Mouse (Mus musculus) heart, adult 2 months (tissue): Measurements from ENCODE around the gene Rin2. TPM values are rescaled to one million over a fixed set of nuclear protein-coding genes. Genes with fewer than 3 reads are reported as not detected.

Experiments used
- DNase-seq, 2 experiments: peaks; one replicate each; pipeline ENCODE4 v3.0.0; 2021
- H3K27ac ChIP-seq: fragments of 200-600 bp; 2 replicates; pipeline ENCODE4 v1.8.1; 2022
- H3K27me3 ChIP-seq: fragments of 200-500 bp; 2 replicates; pipeline ENCODE4 v1.6.1; 2012; ENCODE audit warnings: mild to moderate bottlenecking, low read length, inconsistent platforms, mixed read lengths; ENCODE audit not compliant: control insufficient read depth, insufficient read depth
- H3K36me3 ChIP-seq: fragments of 200-500 bp; 2 replicates; pipeline ENCODE4 v1.6.1; 2012; ENCODE audit warnings: low read length, inconsistent platforms; ENCODE audit not compliant: control insufficient read depth, insufficient read depth
- H3K4me1 ChIP-seq: fragments of 200-500 bp; 2 replicates; pipeline ENCODE4 v1.6.1; 2011; ENCODE audit warnings: low read length; ENCODE audit not compliant: control insufficient read depth, insufficient read depth
- H3K4me3 ChIP-seq: fragments of 200-600 bp; 2 replicates; pipeline ENCODE4 v1.8.1; 2022
- H3K79me2 ChIP-seq: fragments of 200-500 bp; replicated peaks from 2 replicates; pipeline ENCODE4 v1.6.1; 2012; ENCODE audit warnings: mild to moderate bottlenecking, inconsistent platforms, low read length, moderate library complexity, mixed read lengths; ENCODE audit not compliant: control insufficient read depth, insufficient read depth
- H3K9ac ChIP-seq: fragments of 200-500 bp; 2 replicates; pipeline ENCODE4 v1.6.1; 2012; ENCODE audit warnings: low read depth, mild to moderate bottlenecking, control low read depth, inconsistent platforms, low read length, mixed read lengths
- CTCF ChIP-seq: fragments of 200-600 bp; IDR thresholded peaks from 2 replicates; pipeline ENCODE4 v1.8.1; 2022; ENCODE audit warnings: antibody characterized with exemption, mild to moderate bottlenecking, moderate library complexity
- EP300 ChIP-seq: fragments of 200-500 bp; IDR thresholded peaks from 2 replicates; pipeline ENCODE4 v1.6.1; 2011; ENCODE audit warnings: low read depth, low read length, control low read depth; ENCODE audit not compliant: insufficient read depth
- POLR2A ChIP-seq: fragments of 200-500 bp; IDR thresholded peaks from 2 replicates; pipeline ENCODE4 v1.6.1; 2011; ENCODE audit warnings: mild to moderate bottlenecking, low read depth, low read length, control low read depth; ENCODE audit not compliant: insufficient read depth
- WGBS: fragments of 180-500 bp; shearing (Covaris S2); methylation state at CpG from one replicate; pipeline ENCODE4 v1.1.7; 2018; 5-methylcytosine and 5-hydroxymethylcytosine counted together
- intact Hi-C: fragments of 180-260 bp; cut with DNase I; formaldehyde crosslinking; loops from one replicate; pipeline ENCODE4 v1.15.1; 2025
- polyA plus RNA-seq: library from polyadenylated mRNA; depleted of rRNA; stranded (reverse); fragments of >200 nt; gene quantifications from 2 replicates; pipeline ENCODE4 v1.2.3, GENCODE M21; 2012
- total RNA-seq, 2 experiments: library from RNA; stranded (reverse); gene quantifications; 2 replicates each; pipeline ENCODE4 v1.2.3; 2021

Gene Rin2
- total and polyA plus RNA-seq, 3 experiments = 9.0 to 20.2 (median 18.8) TPM

- H3K27me3 ChIP-seq = no peaks in the 10 kb centered on the region; the same call in 1 of the 2 replicates
- H3K27ac ChIP-seq = no peak overlapping the region
- no peak overlapping the region for H3K4me3 ChIP-seq
- H3K36me3 ChIP-seq = no peaks in the 10 kb centered on the region
- intact Hi-C loops = no loop called here
- WGBS = 82% methylated on average over 2 of the region's 2 CpGs
- H3K9ac ChIP-seq = no peak overlapping the region
- peaks cover 2% of the 10 kb centered on the region; the same call in 1 of the 2 replicates for H3K4me1 ChIP-seq
- TF ChIP-seq EP300 (no peak), POLR2A (no peak)
- H3K79me2 ChIP-seq = no peaks in the 10 kb centered on the region
- DNase-seq = no peak
Measured at GRCm38 (mm10) chr2:145680141-145680540, 5.1 kb downstream of the Rin2 start.

- H3K4me1 ChIP-seq = peaks cover 2% of the 10 kb centered on the region; the same call in 1 of the 2 replicates
- WGBS = 78% methylated on average over 9 of the region's 9 CpGs
- no peaks in the 10 kb centered on the region; the same call in 1 of the 2 replicates for H3K27me3 ChIP-seq
- TF ChIP-seq EP300 = no peak
- no peak for TF ChIP-seq POLR2A
- no peak for TF ChIP-seq CTCF
- no peak overlapping the region for H3K27ac ChIP-seq
- H3K36me3 ChIP-seq = no peaks in the 10 kb centered on the region
- H3K79me2 ChIP-seq = no peaks in the 10 kb centered on the region
- H3K9ac ChIP-seq = no peak overlapping the region
- no peak for DNase-seq
- intact Hi-C loops = no loop called here
- H3K4me3 ChIP-seq = no peak overlapping the region
Measured at GRCm38 (mm10) chr2:145680762-145681161, 5.7 kb downstream of the Rin2 start.

- intact Hi-C loops = no loop called here
- no peaks in the 10 kb centered on the region for H3K79me2 ChIP-seq
- no peak for DNase-seq
- no peaks in the 10 kb centered on the region for H3K4me1 ChIP-seq
- 82% methylated on average over 4 of the region's 4 CpGs for WGBS
- TF ChIP-seq POLR2A (no peak), EP300 (no peak), CTCF (no peak)
- H3K27ac ChIP-seq = no peak overlapping the region
- H3K4me3 ChIP-seq = no peak overlapping the region
- H3K27me3 ChIP-seq = no peaks in the 10 kb centered on the region; the same call in 1 of the 2 replicates
- H3K9ac ChIP-seq = no peak overlapping the region
- no peaks in the 10 kb centered on the region for H3K36me3 ChIP-seq
Measured at GRCm38 (mm10) chr2:145681626-145682025, 6.6 kb downstream of the Rin2 start.

GRCm38 (mm10) chr2:145682924-145683323 is 7.9 kb downstream of the Rin2 start:
- TF ChIP-seq CTCF = no peak
- TF ChIP-seq POLR2A = no peak
- TF ChIP-seq EP300 = no peak
- Histone ChIP-seq H3K79me2 (no peaks in the 10 kb centered on the region), H3K9ac (no peak overlapping the region), H3K27me3 (no peaks in the 10 kb centered on the region), H3K36me3 (no peaks in the 10 kb centered on the region), H3K27ac (no peak overlapping the region), H3K4me3 (no peak overlapping the region), H3K4me1 (no peaks in the 10 kb centered on the region)
- intact Hi-C loops = no loop called here
- WGBS = 61% methylated on average over 3 of the region's 3 CpGs
- no peak for DNase-seq

GRCm38 (mm10) chr2:145683536-145683935 is 8.5 kb downstream of the Rin2 start:
- DNase-seq = peak; percentile 32 to 46
- Histone ChIP-seq H3K4me3 (no peak overlapping the region), H3K9ac (no peak overlapping the region), H3K79me2 (no peaks in the 10 kb centered on the region), H3K27me3 (no peaks in the 10 kb centered on the region), H3K4me1 (no peaks in the 10 kb centered on the region), H3K27ac (no peak overlapping the region), H3K36me3 (no peaks in the 10 kb centered on the region)
- TF ChIP-seq EP300 = no peak
- no peak for TF ChIP-seq CTCF
- no peak for TF ChIP-seq POLR2A
- intact Hi-C loops = no loop called here
- WGBS = 49% methylated on average over 3 of the region's 3 CpGs

- no peak for DNase-seq
- no peaks in the 10 kb centered on the region for H3K27me3 ChIP-seq
- WGBS = 88% methylated on average over 1 of the region's 1 CpGs
- no peak overlapping the region for H3K27ac ChIP-seq
- no peaks in the 10 kb centered on the region for H3K4me1 ChIP-seq
- H3K79me2 ChIP-seq = no peaks in the 10 kb centered on the region
- H3K4me3 ChIP-seq = no peak overlapping the region
- H3K36me3 ChIP-seq = no peaks in the 10 kb centered on the region
- H3K9ac ChIP-seq = no peak overlapping the region
- TF ChIP-seq POLR2A = no peak
- intact Hi-C loops = no loop called here
Measured at GRCm38 (mm10) chr2:145684151-145684550, 9.1 kb downstream of the Rin2 start.

GRCm38 (mm10) chr2:145684891-145685290 is 9.9 kb downstream of the Rin2 start:
- TF ChIP-seq EP300 (no peak), CTCF (no peak), POLR2A (no peak)
- Histone ChIP-seq H3K4me1 (no peaks in the 10 kb centered on the region), H3K27ac (no peak overlapping the region), H3K79me2 (no peaks in the 10 kb centered on the region), H3K36me3 (no peaks in the 10 kb centered on the region), H3K9ac (no peak overlapping the region), H3K4me3 (no peak overlapping the region), H3K27me3 (no peaks in the 10 kb centered on the region)
- WGBS = 71% methylated on average over 8 of the region's 8 CpGs
- intact Hi-C loops = no loop called here
- no peak for DNase-seq
